Mouse (Mus musculus) macrophage (primary cell): ENCODE measurements around the gene Samhd1. TPM values are rescaled to one million over a fixed set of nuclear protein-coding genes. Genes with fewer than 3 reads are reported as not detected.
A peak's percentile ranks its signal among the peaks of the same experiment; 100 is the strongest.

Experiments
- H3K27ac ChIP-seq: fragments of 350-480 bp; formaldehyde crosslinking; 2 replicates; pipeline ENCODE4 v1.9.0; 2021
- H3K36me3 ChIP-seq: fragments of 350-480 bp; formaldehyde crosslinking; 2 replicates; pipeline ENCODE4 v1.9.0; 2021; ENCODE audit errors: inconsistent target
- H3K4me3 ChIP-seq: fragments of 350-480 bp; formaldehyde crosslinking; 2 replicates; pipeline ENCODE4 v1.9.0; 2021; ENCODE audit errors: inconsistent target
- H3K79me2 ChIP-seq: fragments of 350-480 bp; formaldehyde crosslinking; 2 replicates; pipeline ENCODE4 v1.9.0; 2021; ENCODE audit errors: inconsistent target
- WGBS: methylation state at CpG from one replicate; pipeline ENCODE4 v1.1.7; 2026; ENCODE audit warnings: inconsistent platforms; ENCODE audit not compliant: missing documents; 5-methylcytosine and 5-hydroxymethylcytosine counted together
- polyA plus RNA-seq: library from polyadenylated mRNA; stranded (reverse); fragments of 250-400 nt; gene quantifications from 3 replicates; pipeline ENCODE4 v1.2.4, GENCODE M21; 2018; ENCODE audit warnings: inconsistent platforms

The Samhd1 gene
- polyA plus RNA-seq, 1 experiment from 2014 or later = 460 TPM

- 96% methylated on average over 12 of the region's 12 CpGs for WGBS
- no peak overlapping the region for H3K27ac ChIP-seq
- no peak overlapping the region for H3K4me3 ChIP-seq
- H3K36me3 ChIP-seq = peaks cover 88% of the 10 kb centered on the region
- no peaks in the 10 kb centered on the region; the same call in 1 of the 2 replicates for H3K79me2 ChIP-seq
Observed at GRCm38 (mm10) chr2:157100319-157100605, 34.8 kb downstream of the Samhd1 start.

GRCm38 (mm10) chr2:157099532-157100318 is 35.3 kb downstream of the Samhd1 start:
- peaks cover 83% of the 10 kb centered on the region for H3K36me3 ChIP-seq
- 78% methylated on average over 8 of the region's 12 CpGs for WGBS

GRCm38 (mm10) chr2:157095005-157095755 is 39.9 kb downstream of the Samhd1 start:
- Histone ChIP-seq H3K27ac (no peak overlapping the region), H3K4me3 (no peak overlapping the region), H3K36me3 (peaks cover 41% of the 10 kb centered on the region), H3K79me2 (no peaks in the 10 kb centered on the region)
- 77% methylated on average over 9 of the region's 9 CpGs for WGBS

More at GRCm38 (mm10) chr2:157099532-157100318, 35.3 kb downstream of the Samhd1 start:
- no peaks in the 10 kb centered on the region; the same call in 1 of the 2 replicates for H3K79me2 ChIP-seq
- H3K27ac ChIP-seq = peak overlapping the region; percentile 7; the same call in 1 of the 2 replicates
- no peak overlapping the region for H3K4me3 ChIP-seq

- Histone ChIP-seq H3K79me2 (no peaks in the 10 kb centered on the region), H3K4me3 (no peak overlapping the region), H3K27ac (no peak overlapping the region), H3K36me3 (peaks cover 10% of the 10 kb centered on the region; the same call in 1 of the 2 replicates)
- WGBS = 94% methylated on average over 8 of the region's 8 CpGs
Observed at GRCm38 (mm10) chr2:157092024-157092423, 43.0 kb downstream of the Samhd1 start.

- H3K36me3 ChIP-seq = no peaks in the 10 kb centered on the region
- H3K27ac ChIP-seq = no peak overlapping the region
- no peaks in the 10 kb centered on the region for H3K79me2 ChIP-seq
- H3K4me3 ChIP-seq = no peak overlapping the region
- whole genome bisulfite sequencing = 93% methylated on average over 14 of the region's 14 CpGs
Observed at GRCm38 (mm10) chr2:157087536-157088317, 47.3 kb downstream of the Samhd1 start.

- Histone ChIP-seq H3K79me2 (no peaks in the 10 kb centered on the region), H3K4me3 (no peak within 1 kb of the TSS), H3K36me3 (no peaks in the 10 kb centered on the region), H3K27ac (no peak within 1 kb of the TSS)
- 97% methylated on average over 7 of the region's 8 CpGs for WGBS
Observed at GRCm38 (mm10) chr2:157086796-157087195, 48.3 kb downstream of the Samhd1 start, which contains the start of gene Tldc2. Gene Tldc2, plus strand, starts transcription at chr2:157087055.

GRCm38 (mm10) chr2:157084831-157085585 is 50.1 kb downstream of the Samhd1 start:
- Histone ChIP-seq H3K36me3 (no peaks in the 10 kb centered on the region), H3K4me3 (no peak overlapping the region), H3K79me2 (no peaks in the 10 kb centered on the region), H3K27ac (no peak overlapping the region)
- 92% methylated on average over 7 of the region's 7 CpGs for WGBS

GRCm38 (mm10) chr2:157081960-157082359 is 53.1 kb downstream of the Samhd1 start:
- Histone ChIP-seq H3K27ac (no peak overlapping the region), H3K4me3 (no peak overlapping the region), H3K79me2 (peaks cover 11% of the 10 kb centered on the region), H3K36me3 (no peaks in the 10 kb centered on the region)
- 58% methylated on average over 7 of the region's 7 CpGs for WGBS

- no peak overlapping the region for H3K27ac ChIP-seq
- no peaks in the 10 kb centered on the region for H3K36me3 ChIP-seq
- no peak overlapping the region for H3K4me3 ChIP-seq
- peaks cover 18% of the 10 kb centered on the region for H3K79me2 ChIP-seq
- 95% methylated on average over 8 of the region's 8 CpGs for WGBS
Observed at GRCm38 (mm10) chr2:157081331-157081730, 53.7 kb downstream of the Samhd1 start.

GRCm38 (mm10) chr2:157079701-157080180 is 55.3 kb downstream of the Samhd1 start:
- no peak overlapping the region for H3K27ac ChIP-seq
- no peak overlapping the region for H3K4me3 ChIP-seq
- no peaks in the 10 kb centered on the region for H3K36me3 ChIP-seq
- 42% methylated on average over 16 of the region's 16 CpGs for WGBS
- H3K79me2 ChIP-seq = peaks cover 34% of the 10 kb centered on the region

GRCm38 (mm10) chr2:157078793-157079700 is 56.0 kb downstream of the Samhd1 start, which contains the start of gene Soga1:
Gene Soga1, minus strand, starts transcription at chr2:157079254.
- WGBS = 1% methylated on average over 78 of the region's 136 CpGs
- no peaks in the 10 kb centered on the region for H3K36me3 ChIP-seq
- peak within 1 kb of the TSS; percentile 76 for H3K27ac ChIP-seq
- H3K4me3 ChIP-seq = peak within 1 kb of the TSS; percentile 74
- H3K79me2 ChIP-seq = peaks cover 41% of the 10 kb centered on the region

GRCm38 (mm10) chr2:157078059-157078792 is 56.8 kb downstream of the Samhd1 start:
- peak overlapping the region; percentile 74 for H3K4me3 ChIP-seq
- H3K27ac ChIP-seq = peak overlapping the region; percentile 76
- H3K79me2 ChIP-seq = peaks cover 49% of the 10 kb centered on the region
- WGBS = under 1% methylated on average over 77 of the region's 79 CpGs
- no peaks in the 10 kb centered on the region for H3K36me3 ChIP-seq
